Mouse (Mus musculus) midbrain, embryonic 13.5 days (tissue): Measurements from ENCODE around the gene Phykpl. TPM values are rescaled to one million over a fixed set of nuclear protein-coding genes. Genes with fewer than 3 reads are reported as not detected.

Experiments
- ATAC-seq: fragments of 200-750 bp; cut with Nextera tagmentation; 2 replicates; pipeline ENCODE4 v1.8.0; 2017; ENCODE audit warnings: mild to moderate bottlenecking, moderate TSS enrichment, moderate library complexity
- H3K27ac ChIP-seq: fragments of 300-500 bp; sonication (generic); 2 replicates; pipeline ENCODE4 v1.5.1; 2015; ENCODE audit warnings: inconsistent platforms, mild to moderate bottlenecking, moderate library complexity
- H3K27me3 ChIP-seq: fragments of 300-500 bp; sonication (generic); 2 replicates; pipeline ENCODE4 v1.6.1; 2015; ENCODE audit warnings: mild to moderate bottlenecking, inconsistent platforms
- H3K36me3 ChIP-seq: fragments of 300-500 bp; sonication (generic); 2 replicates; pipeline ENCODE4 v1.6.1; 2015; ENCODE audit warnings: mild to moderate bottlenecking, inconsistent platforms
- H3K4me1 ChIP-seq: fragments of 300-500 bp; sonication (generic); replicated peaks from 2 replicates; pipeline ENCODE4 v1.6.1; 2015; ENCODE audit warnings: inconsistent platforms
- H3K4me2 ChIP-seq: fragments of 300-500 bp; sonication (generic); replicated peaks from 2 replicates; pipeline ENCODE4 v1.6.1; 2015; ENCODE audit warnings: moderate library complexity, mild to moderate bottlenecking, inconsistent platforms
- H3K4me3 ChIP-seq: fragments of 300-500 bp; sonication (generic); replicated peaks from 2 replicates; pipeline ENCODE4 v1.5.1; 2015; ENCODE audit warnings: mild to moderate bottlenecking, inconsistent platforms
- H3K9ac ChIP-seq: fragments of 300-500 bp; sonication (generic); replicated peaks from 2 replicates; pipeline ENCODE4 v1.6.1; 2015; ENCODE audit warnings: mild to moderate bottlenecking, inconsistent platforms
- H3K9me3 ChIP-seq: fragments of 300-500 bp; sonication (generic); 2 replicates; pipeline ENCODE4 v1.6.1; 2016; ENCODE audit warnings: mild to moderate bottlenecking, inconsistent platforms
- WGBS: fragments of 180-500 bp; shearing (Covaris S2); methylation state at CpG from one replicate; pipeline ENCODE4 v1.1.7; 2015; 5-methylcytosine and 5-hydroxymethylcytosine counted together
- polyA plus RNA-seq: library from polyadenylated mRNA; unstranded; fragments of >200 nt; fragmentation: Nextera tagmentation; extraction: Ambion mirVana; gene quantifications from 2 replicates; pipeline ENCODE4 v1.2.1, GENCODE M21; 2015

Phykpl gene
- polyA plus RNA-seq: 13.3 and 14.6 TPM in 2 replicates

- Histone ChIP-seq H3K9me3 (no peaks in the 10 kb centered on the region), H3K4me2 (peak within 1 kb of the TSS; percentile 64), H3K36me3 (peaks cover 35% of the 10 kb centered on the region), H3K9ac (peak within 1 kb of the TSS; percentile 75), H3K4me3 (peak within 1 kb of the TSS; percentile 50), H3K4me1 (peaks cover 32% of the 10 kb centered on the region), H3K27me3 (no peaks in the 10 kb centered on the region), H3K27ac (peak within 1 kb of the TSS; percentile 93)
- WGBS: under 1% methylated on average over 59 of the region's 59 CpGs
- peak; percentile 93 for ATAC-seq
These were observed at the start of gene Phykpl for GRCm38 (mm10) chr11:51584431-51585248. Gene Phykpl, plus strand, starts transcription at chr11:51584757.

- Histone ChIP-seq H3K9me3 (no peaks in the 10 kb centered on the region), H3K9ac (no peak overlapping the region), H3K27me3 (no peaks in the 10 kb centered on the region), H3K4me1 (0 out of 2 replicates have a peak, but pooled peaks cover under 1% of the 10 kb centered on the region), H3K4me2 (no peak overlapping the region), H3K27ac (no peak overlapping the region), H3K36me3 (no peaks in the 10 kb centered on the region), H3K4me3 (no peak overlapping the region)
- WGBS: 48% methylated on average over 7 of the region's 7 CpGs
- ATAC-seq: no peak
These were observed 46.2 kb upstream of the Phykpl start for GRCm38 (mm10) chr11:51538388-51538787.

- WGBS: 61% methylated on average over 13 of the region's 13 CpGs
- ATAC-seq: peak; percentile 38
- 0 out of 2 replicates have a peak, but pooled peaks cover 4% of the 10 kb centered on the region for H3K4me1 ChIP-seq
- no peak overlapping the region for H3K9ac ChIP-seq
- H3K4me3 ChIP-seq: no peak overlapping the region
- no peaks in the 10 kb centered on the region for H3K9me3 ChIP-seq
- no peak overlapping the region for H3K27ac ChIP-seq
- H3K4me2 ChIP-seq: no peak overlapping the region
- no peaks in the 10 kb centered on the region for H3K27me3 ChIP-seq
- H3K36me3 ChIP-seq: no peaks in the 10 kb centered on the region
These were observed 45.4 kb upstream of the Phykpl start for GRCm38 (mm10) chr11:51538919-51539758.

- Histone ChIP-seq H3K27ac (no peak overlapping the region), H3K27me3 (no peaks in the 10 kb centered on the region), H3K9ac (no peak overlapping the region), H3K4me3 (no peak overlapping the region), H3K4me2 (no peak overlapping the region), H3K9me3 (no peaks in the 10 kb centered on the region), H3K36me3 (no peaks in the 10 kb centered on the region), H3K4me1 (0 out of 2 replicates have a peak, but pooled peaks cover 4% of the 10 kb centered on the region)
- WGBS: 13% methylated on average over 10 of the region's 10 CpGs
- ATAC-seq: peak; percentile 87
These were observed 44.7 kb upstream of the Phykpl start for GRCm38 (mm10) chr11:51539759-51540282.

- no peaks in the 10 kb centered on the region for H3K9me3 ChIP-seq
- no peak overlapping the region for H3K4me2 ChIP-seq
- ATAC-seq: no peak
- H3K36me3 ChIP-seq: no peaks in the 10 kb centered on the region
- H3K27ac ChIP-seq: no peak overlapping the region
- WGBS: 55% methylated on average over 9 of the region's 9 CpGs
- 0 out of 2 replicates have a peak, but pooled peaks cover 4% of the 10 kb centered on the region for H3K4me1 ChIP-seq
- no peak overlapping the region for H3K9ac ChIP-seq
- H3K27me3 ChIP-seq: no peaks in the 10 kb centered on the region
- no peak overlapping the region for H3K4me3 ChIP-seq
These were observed 42.1 kb upstream of the Phykpl start for GRCm38 (mm10) chr11:51542424-51542823.

GRCm38 (mm10) chr11:51543487-51544050, 41.0 kb upstream of the Phykpl start:
- Histone ChIP-seq H3K4me3 (no peak overlapping the region), H3K36me3 (no peaks in the 10 kb centered on the region), H3K9me3 (no peaks in the 10 kb centered on the region), H3K9ac (no peak overlapping the region), H3K27me3 (no peaks in the 10 kb centered on the region), H3K4me1 (0 out of 2 replicates have a peak, but pooled peaks cover 4% of the 10 kb centered on the region), H3K27ac (no peak overlapping the region), H3K4me2 (no peak overlapping the region)
- ATAC-seq: no peak
- WGBS: 24% methylated on average over 7 of the region's 7 CpGs

GRCm38 (mm10) chr11:51544413-51544812, 40.1 kb upstream of the Phykpl start:
- no peaks in the 10 kb centered on the region for H3K36me3 ChIP-seq
- no peak overlapping the region for H3K9ac ChIP-seq
- ATAC-seq: no peak
- H3K4me2 ChIP-seq: no peak overlapping the region
- no peak overlapping the region for H3K27ac ChIP-seq
- no peaks in the 10 kb centered on the region for H3K27me3 ChIP-seq
- WGBS: 67% methylated on average over 2 of the region's 2 CpGs
- H3K4me3 ChIP-seq: no peak overlapping the region
- H3K9me3 ChIP-seq: no peaks in the 10 kb centered on the region
- H3K4me1 ChIP-seq: 0 out of 2 replicates have a peak, but pooled peaks cover 4% of the 10 kb centered on the region

- H3K4me1 ChIP-seq: 0 out of 2 replicates have a peak, but pooled peaks cover 4% of the 10 kb centered on the region
- 77% methylated on average over 4 of the region's 4 CpGs for WGBS
- H3K4me3 ChIP-seq: no peak overlapping the region
- H3K36me3 ChIP-seq: no peaks in the 10 kb centered on the region
- H3K4me2 ChIP-seq: no peak overlapping the region
- H3K9ac ChIP-seq: no peak overlapping the region
- no peak for ATAC-seq
- H3K27ac ChIP-seq: no peak overlapping the region
- no peaks in the 10 kb centered on the region for H3K9me3 ChIP-seq
- H3K27me3 ChIP-seq: no peaks in the 10 kb centered on the region
These were observed 38.7 kb upstream of the Phykpl start for GRCm38 (mm10) chr11:51545811-51546210.

GRCm38 (mm10) chr11:51551253-51551652, 33.3 kb upstream of the Phykpl start:
- no peak overlapping the region for H3K4me2 ChIP-seq
- no peaks in the 10 kb centered on the region for H3K9me3 ChIP-seq
- no peak overlapping the region for H3K4me3 ChIP-seq
- no peak overlapping the region for H3K9ac ChIP-seq
- H3K27me3 ChIP-seq: no peaks in the 10 kb centered on the region
- 68% methylated on average over 5 of the region's 5 CpGs for WGBS
- no peak for ATAC-seq
- no peaks in the 10 kb centered on the region for H3K36me3 ChIP-seq
- H3K27ac ChIP-seq: no peak overlapping the region
- peaks cover 10% of the 10 kb centered on the region; the same call in 1 of the 2 replicates for H3K4me1 ChIP-seq

GRCm38 (mm10) chr11:51552091-51552490, 32.5 kb upstream of the Phykpl start:
- no peak overlapping the region for H3K4me3 ChIP-seq
- 40% methylated on average over 3 of the region's 3 CpGs for WGBS
- no peaks in the 10 kb centered on the region for H3K27me3 ChIP-seq
- H3K4me1 ChIP-seq: peaks cover 10% of the 10 kb centered on the region; the same call in 1 of the 2 replicates
- no peak overlapping the region for H3K27ac ChIP-seq
- H3K9ac ChIP-seq: no peak overlapping the region
- H3K4me2 ChIP-seq: no peak overlapping the region
- ATAC-seq: no peak
- H3K36me3 ChIP-seq: no peaks in the 10 kb centered on the region
- no peaks in the 10 kb centered on the region for H3K9me3 ChIP-seq

- no peak for ATAC-seq
- Histone ChIP-seq H3K27me3 (no peaks in the 10 kb centered on the region), H3K27ac (no peak overlapping the region), H3K4me3 (peak overlapping the region; percentile 13; the same call in 1 of the 2 replicates), H3K4me2 (no peak overlapping the region), H3K36me3 (no peaks in the 10 kb centered on the region), H3K9ac (no peak overlapping the region), H3K9me3 (no peaks in the 10 kb centered on the region), H3K4me1 (peaks cover 10% of the 10 kb centered on the region; the same call in 1 of the 2 replicates)
- WGBS: 67% methylated on average over 7 of the region's 10 CpGs
These were observed 30.0 kb upstream of the Phykpl start for GRCm38 (mm10) chr11:51554590-51554989.
